Mouse (Mus musculus) kidney, embryonic 16.5 days (tissue): Measurements from ENCODE around the gene Fcmr. TPM values are rescaled to one million over a fixed set of nuclear protein-coding genes. Genes with fewer than 3 reads are reported as not detected.

ENCODE experiments used
- polyA plus RNA-seq: library from polyadenylated mRNA; unstranded; fragments of >200 nt; fragmentation: Nextera tagmentation; extraction: Ambion mirVana; gene quantifications from 2 replicates; pipeline ENCODE4 v1.2.1, GENCODE M21; 2015

The Fcmr gene
- polyA plus RNA-seq, 1 experiment from 2014 or later: 0.36 TPM

Other genes with a start within 250 kb of the Fcmr start
- gene Zp3r, start 236.0 kb upstream of the Fcmr start, polyA plus RNA-seq: not detected in 2 replicates
- gene C4bp, start 204.0 kb upstream of the Fcmr start, polyA plus RNA-seq: 0.94 and 2.7 TPM in 2 replicates
- gene Gm29427, start 149.9 kb upstream of the Fcmr start, polyA plus RNA-seq: not detected in 2 replicates
- gene Yod1, start 148.3 kb upstream of the Fcmr start, polyA plus RNA-seq: 9.0 and 11.3 TPM in 2 replicates
- gene Pfkfb2, start 136.4 kb upstream of the Fcmr start, polyA plus RNA-seq: 9.5 and 9.7 TPM in 2 replicates
- gene AA986860, start 133.7 kb upstream of the Fcmr start, polyA plus RNA-seq: 16.1 TPM in 2 replicates
- gene Fcamr, start 64.8 kb upstream of the Fcmr start, polyA plus RNA-seq: not detected in 2 replicates
- gene Pigr, start 39.0 kb upstream of the Fcmr start, polyA plus RNA-seq: not detected in 2 replicates
- not detected in 2 replicates for gene Il24, start 21.8 kb downstream of the Fcmr start, polyA plus RNA-seq
- not detected in 2 replicates for gene Il20, start 45.8 kb downstream of the Fcmr start, polyA plus RNA-seq
- gene Il19, start 74.4 kb downstream of the Fcmr start, polyA plus RNA-seq: 0.17 TPM in 1 of 2 replicates, not detected in the other
- not detected in 2 replicates for gene Il10, start 154.2 kb downstream of the Fcmr start, polyA plus RNA-seq
- gene Mapkapk2, start 232.2 kb downstream of the Fcmr start, polyA plus RNA-seq: 26.5 and 43.9 TPM in 2 replicates